Mouse (Mus musculus) midbrain, embryonic 13.5 days (tissue): ENCODE results near the gene Zbtb16. TPM values are rescaled to one million over a fixed set of nuclear protein-coding genes. Genes with fewer than 3 reads are reported as not detected.

ENCODE experiments used
- ATAC-seq: fragments of 200-750 bp; cut with Nextera tagmentation; 2 replicates; pipeline ENCODE4 v1.8.0; 2017; ENCODE audit warnings: mild to moderate bottlenecking, moderate TSS enrichment, moderate library complexity
- H3K27ac ChIP-seq: fragments of 300-500 bp; sonication (generic); 2 replicates; pipeline ENCODE4 v1.5.1; 2015; ENCODE audit warnings: inconsistent platforms, mild to moderate bottlenecking, moderate library complexity
- H3K27me3 ChIP-seq: fragments of 300-500 bp; sonication (generic); 2 replicates; pipeline ENCODE4 v1.6.1; 2015; ENCODE audit warnings: mild to moderate bottlenecking, inconsistent platforms
- H3K36me3 ChIP-seq: fragments of 300-500 bp; sonication (generic); 2 replicates; pipeline ENCODE4 v1.6.1; 2015; ENCODE audit warnings: mild to moderate bottlenecking, inconsistent platforms
- H3K4me1 ChIP-seq: fragments of 300-500 bp; sonication (generic); replicated peaks from 2 replicates; pipeline ENCODE4 v1.6.1; 2015; ENCODE audit warnings: inconsistent platforms
- H3K4me2 ChIP-seq: fragments of 300-500 bp; sonication (generic); replicated peaks from 2 replicates; pipeline ENCODE4 v1.6.1; 2015; ENCODE audit warnings: moderate library complexity, mild to moderate bottlenecking, inconsistent platforms
- H3K4me3 ChIP-seq: fragments of 300-500 bp; sonication (generic); replicated peaks from 2 replicates; pipeline ENCODE4 v1.5.1; 2015; ENCODE audit warnings: mild to moderate bottlenecking, inconsistent platforms
- H3K9ac ChIP-seq: fragments of 300-500 bp; sonication (generic); replicated peaks from 2 replicates; pipeline ENCODE4 v1.6.1; 2015; ENCODE audit warnings: mild to moderate bottlenecking, inconsistent platforms
- H3K9me3 ChIP-seq: fragments of 300-500 bp; sonication (generic); 2 replicates; pipeline ENCODE4 v1.6.1; 2016; ENCODE audit warnings: mild to moderate bottlenecking, inconsistent platforms
- WGBS: fragments of 180-500 bp; shearing (Covaris S2); methylation state at CpG from one replicate; pipeline ENCODE4 v1.1.7; 2015; 5-methylcytosine and 5-hydroxymethylcytosine counted together
- polyA plus RNA-seq: library from polyadenylated mRNA; unstranded; fragments of >200 nt; fragmentation: Nextera tagmentation; extraction: Ambion mirVana; gene quantifications from 2 replicates; pipeline ENCODE4 v1.2.1, GENCODE M21; 2015

Gene Zbtb16
- polyA plus RNA-seq, 1 experiment from 2014 or later = 6.8 TPM

GRCm38 (mm10) chr9:48837181-48837580 lies 1.2 kb upstream of the Zbtb16 start:
- H3K9ac ChIP-seq = no peak overlapping the region
- peak overlapping the region; percentile 77; the same call in 1 of the 2 replicates for H3K4me3 ChIP-seq

DNA sequence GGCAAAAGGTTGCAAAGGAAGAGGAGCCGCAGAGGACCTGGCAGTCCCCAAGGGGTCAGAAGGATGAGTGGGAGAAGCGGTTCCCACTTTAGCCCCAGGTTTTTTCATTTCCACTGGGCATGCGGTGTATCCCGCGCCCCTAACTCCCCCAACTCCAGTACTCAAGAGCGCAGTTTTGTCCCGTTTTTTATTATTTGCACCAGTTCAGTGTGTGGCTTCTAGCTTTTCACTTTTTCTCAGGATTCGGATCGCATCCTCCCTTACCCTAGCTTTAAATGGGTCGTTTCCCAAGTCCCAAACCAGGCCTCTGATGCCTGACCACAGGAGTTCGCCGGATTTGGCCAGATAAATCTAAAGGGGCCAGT lies 526 bp upstream of the Zbtb16 start:
- Histone ChIP-seq H3K4me2 (peak overlapping the region; percentile 99), H3K27ac (peak overlapping the region; percentile 72; the same call in 1 of the 2 replicates), H3K36me3 (0 out of 2 replicates have a peak, but pooled peaks cover 7% of the 10 kb centered on the region), H3K4me3 (peak overlapping the region; percentile 77), H3K27me3 (peaks cover 41% of the 10 kb centered on the region), H3K4me1 (peaks cover 39% of the 10 kb centered on the region), H3K9me3 (no peaks in the 10 kb centered on the region), H3K9ac (peak overlapping the region; percentile 83)
- under 1% methylated on average over 12 of the region's 12 CpGs for WGBS
- no peak for ATAC-seq

More at GRCm38 (mm10) chr9:48837181-48837580, 1.2 kb upstream of the Zbtb16 start:
- Histone ChIP-seq H3K4me1 (peaks cover 37% of the 10 kb centered on the region), H3K27me3 (peaks cover 41% of the 10 kb centered on the region), H3K27ac (no peak overlapping the region), H3K36me3 (0 out of 2 replicates have a peak, but pooled peaks cover 4% of the 10 kb centered on the region), H3K9me3 (no peaks in the 10 kb centered on the region), H3K4me2 (peak overlapping the region; percentile 99)
- no peak for ATAC-seq
- WGBS = 5% methylated on average over 14 of the region's 14 CpGs

GRCm38 (mm10) chr9:48834541-48835411 lies 1.2 kb downstream of the Zbtb16 start:
- H3K27ac ChIP-seq = no peak overlapping the region
- H3K4me3 ChIP-seq = peak overlapping the region; percentile 77
- WGBS = under 1% methylated on average over 65 of the region's 65 CpGs
- H3K9ac ChIP-seq = peak overlapping the region; percentile 83
- peak overlapping the region; percentile 99 for H3K4me2 ChIP-seq
- peaks cover 42% of the 10 kb centered on the region for H3K4me1 ChIP-seq
- peaks cover 36% of the 10 kb centered on the region for H3K27me3 ChIP-seq
- no peaks in the 10 kb centered on the region for H3K9me3 ChIP-seq
- 0 out of 2 replicates have a peak, but pooled peaks cover 14% of the 10 kb centered on the region for H3K36me3 ChIP-seq
- peak; percentile 38; the same call in 1 of the 2 replicates for ATAC-seq

GRCm38 (mm10) chr9:48834006-48834405 lies 2.0 kb downstream of the Zbtb16 start:
- H3K9me3 ChIP-seq = no peaks in the 10 kb centered on the region
- 0 out of 2 replicates have a peak, but pooled peaks cover 14% of the 10 kb centered on the region for H3K36me3 ChIP-seq
- peak overlapping the region; percentile 83 for H3K9ac ChIP-seq
- ATAC-seq = no peak
- peak overlapping the region; percentile 77 for H3K4me3 ChIP-seq
- H3K27me3 ChIP-seq = peaks cover 35% of the 10 kb centered on the region
- H3K4me1 ChIP-seq = peaks cover 42% of the 10 kb centered on the region
- WGBS = 18% methylated on average over 4 of the region's 4 CpGs
- peak overlapping the region; percentile 99 for H3K4me2 ChIP-seq
- H3K27ac ChIP-seq = no peak overlapping the region

- Histone ChIP-seq H3K4me1 (peaks cover 42% of the 10 kb centered on the region), H3K4me3 (no peak overlapping the region), H3K9me3 (no peaks in the 10 kb centered on the region), H3K27me3 (peaks cover 35% of the 10 kb centered on the region), H3K4me2 (peak overlapping the region; percentile 99), H3K36me3 (0 out of 2 replicates have a peak, but pooled peaks cover 14% of the 10 kb centered on the region), H3K27ac (no peak overlapping the region), H3K9ac (no peak overlapping the region)
- no peak for ATAC-seq
- WGBS = 89% methylated on average over 11 of the region's 11 CpGs
Measured at GRCm38 (mm10) chr9:48833493-48833892, 2.5 kb downstream of the Zbtb16 start.

DNA sequence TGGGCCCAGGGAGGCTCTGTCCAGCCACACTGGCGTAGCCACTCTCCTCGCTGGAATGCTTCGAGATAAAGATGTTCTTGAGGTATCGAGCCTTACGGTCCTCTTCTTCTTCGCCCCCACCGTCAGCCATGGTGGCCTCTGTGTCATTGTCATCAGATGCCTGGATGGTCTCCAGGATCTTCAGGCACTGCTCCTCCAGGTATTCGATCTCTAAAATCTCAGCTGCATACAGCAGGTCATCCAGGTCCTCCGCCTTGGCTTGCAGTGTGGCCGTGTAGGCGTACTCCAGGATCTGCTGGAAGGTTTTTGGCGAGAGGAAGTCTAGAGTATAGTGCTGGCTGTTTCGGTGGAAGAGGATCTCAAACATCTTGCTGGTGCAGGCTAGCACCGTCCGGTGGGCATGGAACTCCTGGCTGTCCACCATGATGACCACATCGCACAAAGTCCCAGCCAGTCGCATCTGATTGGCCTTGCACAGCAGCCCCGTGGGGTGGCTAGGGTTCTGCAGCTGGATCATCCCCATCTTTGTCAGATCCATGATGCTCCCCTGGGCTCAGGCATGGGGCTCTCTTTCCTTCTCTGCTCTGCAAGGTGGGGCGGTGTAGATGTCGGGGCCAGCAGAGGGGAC lies 3.4 kb downstream of the Zbtb16 start:
- peaks cover 29% of the 10 kb centered on the region for H3K27me3 ChIP-seq
- ATAC-seq = no peak
- H3K4me1 ChIP-seq = peaks cover 34% of the 10 kb centered on the region
- H3K27ac ChIP-seq = no peak overlapping the region
- H3K9me3 ChIP-seq = no peaks in the 10 kb centered on the region
- H3K4me2 ChIP-seq = no peak overlapping the region
- no peak overlapping the region for H3K4me3 ChIP-seq
- H3K36me3 ChIP-seq = 0 out of 2 replicates have a peak, but pooled peaks cover 14% of the 10 kb centered on the region
- no peak overlapping the region for H3K9ac ChIP-seq
- WGBS = 94% methylated on average over 20 of the region's 20 CpGs

- H3K27me3 ChIP-seq = peaks cover 24% of the 10 kb centered on the region
- H3K9ac ChIP-seq = no peak overlapping the region
- WGBS = 82% methylated on average over 23 of the region's 23 CpGs
- no peak overlapping the region for H3K4me2 ChIP-seq
- peaks cover 26% of the 10 kb centered on the region for H3K4me1 ChIP-seq
- no peak overlapping the region for H3K4me3 ChIP-seq
- H3K27ac ChIP-seq = no peak overlapping the region
- H3K36me3 ChIP-seq = 0 out of 2 replicates have a peak, but pooled peaks cover 14% of the 10 kb centered on the region
- no peaks in the 10 kb centered on the region for H3K9me3 ChIP-seq
- ATAC-seq = no peak
Measured at GRCm38 (mm10) chr9:48831560-48832460, 4.2 kb downstream of the Zbtb16 start.

DNA sequence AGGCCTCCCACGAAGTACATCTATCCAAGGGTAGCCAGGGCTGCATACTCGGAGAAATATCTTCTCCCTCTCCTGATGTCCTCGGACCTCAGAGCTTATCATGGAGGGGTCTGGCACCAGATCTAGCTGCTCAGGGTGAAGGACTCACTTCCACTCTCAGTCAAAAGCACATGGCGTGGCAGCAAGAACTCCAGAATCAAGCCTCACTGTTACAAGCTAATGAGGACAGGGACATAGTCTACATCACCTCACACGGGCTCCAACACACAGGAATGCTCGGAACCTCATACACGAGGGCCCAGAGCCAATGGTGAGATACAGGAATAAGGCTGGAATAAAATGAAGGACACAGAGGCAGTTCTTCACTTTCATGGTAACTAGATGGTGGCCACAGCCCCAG lies 7.2 kb downstream of the Zbtb16 start:
- H3K4me3 ChIP-seq = no peak overlapping the region
- ATAC-seq = no peak
- no peaks in the 10 kb centered on the region for H3K9me3 ChIP-seq

DNA sequence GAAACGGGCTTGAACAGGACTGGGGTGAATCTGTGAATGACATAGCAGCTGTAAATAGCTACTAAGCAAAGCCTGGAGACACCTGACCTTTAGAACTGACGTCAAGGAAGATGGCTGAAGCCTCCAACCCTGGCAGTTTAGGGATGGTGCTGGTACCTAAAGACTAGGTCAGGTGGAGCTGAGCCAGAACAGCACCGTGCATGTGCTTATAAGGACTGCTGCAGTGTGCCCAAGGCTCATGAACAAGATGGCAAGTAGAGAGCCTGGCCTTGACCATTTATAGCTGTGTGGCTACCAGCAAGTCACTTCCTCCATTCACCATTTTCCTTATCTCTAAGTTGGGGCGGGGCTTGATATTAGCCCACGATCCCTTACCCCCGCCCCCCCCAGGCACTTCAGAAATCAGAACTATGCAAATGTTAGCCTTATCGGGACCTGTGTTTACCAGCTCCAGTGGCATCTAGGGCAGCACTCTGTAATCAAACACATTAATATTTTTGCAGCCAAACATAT lies 9.6 kb downstream of the Zbtb16 start:
- H3K27me3 ChIP-seq = 0 out of 2 replicates have a peak, but pooled peaks cover 7% of the 10 kb centered on the region
- H3K9ac ChIP-seq = no peak overlapping the region
- H3K27ac ChIP-seq = no peak overlapping the region
- H3K9me3 ChIP-seq = no peaks in the 10 kb centered on the region
- H3K4me3 ChIP-seq = no peak overlapping the region
- H3K4me2 ChIP-seq = no peak overlapping the region
- 87% methylated on average over 7 of the region's 7 CpGs for WGBS
- ATAC-seq = no peak
- H3K36me3 ChIP-seq = 0 out of 2 replicates have a peak, but pooled peaks cover 7% of the 10 kb centered on the region
- peaks cover 36% of the 10 kb centered on the region for H3K4me1 ChIP-seq

More for the DNA sequence above, 7.2 kb downstream of the Zbtb16 start:
- Histone ChIP-seq H3K4me2 (no peak overlapping the region), H3K27ac (no peak overlapping the region), H3K9ac (no peak overlapping the region), H3K27me3 (peaks cover 18% of the 10 kb centered on the region), H3K36me3 (0 out of 2 replicates have a peak, but pooled peaks cover 14% of the 10 kb centered on the region), H3K4me1 (peaks cover 19% of the 10 kb centered on the region)
- 87% methylated on average over 7 of the region's 7 CpGs for WGBS

- WGBS = 55% methylated on average over 12 of the region's 12 CpGs
Measured at GRCm38 (mm10) chr9:48824533-48825130, 11.4 kb downstream of the Zbtb16 start.

GRCm38 (mm10) chr9:48823851-48824250 lies 12.2 kb downstream of the Zbtb16 start:
- H3K9ac ChIP-seq = no peak overlapping the region
- H3K27me3 ChIP-seq = 0 out of 2 replicates have a peak, but pooled peaks cover 7% of the 10 kb centered on the region
- H3K4me2 ChIP-seq = no peak overlapping the region; the same call in 1 of the 2 replicates
- H3K4me1 ChIP-seq = peaks cover 46% of the 10 kb centered on the region
- WGBS = 19% methylated on average over 6 of the region's 6 CpGs
- H3K4me3 ChIP-seq = no peak overlapping the region
- H3K36me3 ChIP-seq = no peaks in the 10 kb centered on the region
- H3K9me3 ChIP-seq = no peaks in the 10 kb centered on the region
- ATAC-seq = no peak
- H3K27ac ChIP-seq = no peak overlapping the region

More at GRCm38 (mm10) chr9:48824533-48825130, 11.4 kb downstream of the Zbtb16 start:
- ATAC-seq = no peak
- Histone ChIP-seq H3K9me3 (no peaks in the 10 kb centered on the region), H3K4me2 (no peak overlapping the region), H3K27ac (no peak overlapping the region), H3K4me1 (peaks cover 46% of the 10 kb centered on the region), H3K27me3 (0 out of 2 replicates have a peak, but pooled peaks cover 7% of the 10 kb centered on the region), H3K9ac (0 out of 2 replicates have a peak overlapping the region, but pooled peaks have one; percentile 2), H3K36me3 (no peaks in the 10 kb centered on the region), H3K4me3 (no peak overlapping the region)
